Mouse (Mus musculus) stomach, embryonic 14.5 days (tissue): ENCODE results near the gene Kcnk13. TPM values are rescaled to one million over a fixed set of nuclear protein-coding genes. Genes with fewer than 3 reads are reported as not detected.

ENCODE experiments used
- ATAC-seq: fragments of 200-750 bp; cut with Nextera tagmentation; 2 replicates; pipeline ENCODE4 v1.8.0; 2017; ENCODE audit warnings: low read depth, moderate TSS enrichment; ENCODE audit not compliant: insufficient number of reproducible peaks, insufficient read depth, low FRiP score
- H3K27ac ChIP-seq: fragments of 300-500 bp; sonication (generic); 2 replicates; pipeline ENCODE4 v1.5.1; 2014; ENCODE audit warnings: mild to moderate bottlenecking, low read length, moderate library complexity, mixed read lengths
- H3K27me3 ChIP-seq: fragments of 300-500 bp; sonication (generic); 2 replicates; pipeline ENCODE4 v1.6.1; 2014; ENCODE audit warnings: low read length, control low read depth, mixed read lengths; ENCODE audit not compliant: control insufficient read depth, insufficient read depth
- H3K36me3 ChIP-seq: fragments of 300-500 bp; sonication (generic); 2 replicates; pipeline ENCODE4 v1.6.1; 2014; ENCODE audit warnings: mild to moderate bottlenecking, control low read depth, low read length, moderate library complexity, mixed read lengths; ENCODE audit not compliant: control insufficient read depth, insufficient read depth
- H3K4me1 ChIP-seq: fragments of 300-500 bp; sonication (generic); 2 replicates; pipeline ENCODE4 v1.6.1; 2014; ENCODE audit warnings: low read length, control low read depth, mixed read lengths; ENCODE audit not compliant: control insufficient read depth, insufficient read depth
- H3K4me2 ChIP-seq: fragments of 300-500 bp; sonication (generic); replicated peaks from 2 replicates; pipeline ENCODE4 v1.6.1; 2014; ENCODE audit warnings: low read depth, low read length, control low read depth
- H3K4me3 ChIP-seq: fragments of 300-500 bp; sonication (generic); 2 replicates; pipeline ENCODE4 v1.5.1; 2014; ENCODE audit warnings: low read depth, low read length, control low read depth
- H3K9ac ChIP-seq: fragments of 300-500 bp; sonication (generic); replicated peaks from 2 replicates; pipeline ENCODE4 v1.6.1; 2014; ENCODE audit warnings: low read depth, mild to moderate bottlenecking, control low read depth, low read length, moderate library complexity, mixed read lengths
- H3K9me3 ChIP-seq: fragments of 300-500 bp; sonication (generic); 2 replicates; pipeline ENCODE4 v1.6.1; 2016; ENCODE audit warnings: low read depth, low read length, control low read depth; ENCODE audit not compliant: control insufficient read depth
- WGBS: fragments of 180-500 bp; shearing (Covaris S2); extraction: QIAGEN DNeasy Blood & Tissue Kit; methylation state at CpG from one replicate; pipeline ENCODE4 v1.1.7; 2014; 5-methylcytosine and 5-hydroxymethylcytosine counted together
- polyA plus RNA-seq: library from polyadenylated mRNA; unstranded; fragments of >200 nt; fragmentation: Nextera tagmentation; extraction: Ambion mirVana; gene quantifications from 2 replicates; pipeline ENCODE4 v1.2.1, GENCODE M21; 2014

The Kcnk13 gene
- polyA plus RNA-seq, 1 experiment from 2014 or later: 0.27 TPM

- no peaks in the 10 kb centered on the region for H3K4me1 ChIP-seq
- ATAC-seq: no peak
Observed at GRCm38 (mm10) chr12:100038741-100039262, 74.5 kb downstream of the Kcnk13 start.

GRCm38 (mm10) chr12:100042116-100042515 lies 77.8 kb downstream of the Kcnk13 start:
- no peaks in the 10 kb centered on the region for H3K4me1 ChIP-seq
- no peaks in the 10 kb centered on the region for H3K27me3 ChIP-seq
- WGBS: 66% methylated on average over 8 of the region's 8 CpGs
- no peak overlapping the region for H3K4me3 ChIP-seq
- no peak for ATAC-seq
- H3K9ac ChIP-seq: no peak overlapping the region
- no peak overlapping the region for H3K4me2 ChIP-seq
- H3K9me3 ChIP-seq: peaks cover 1% of the 10 kb centered on the region; the same call in 1 of the 2 replicates
- H3K36me3 ChIP-seq: no peaks in the 10 kb centered on the region
- H3K27ac ChIP-seq: no peak overlapping the region

More at GRCm38 (mm10) chr12:100038741-100039262, 74.5 kb downstream of the Kcnk13 start:
- Histone ChIP-seq H3K27me3 (no peaks in the 10 kb centered on the region), H3K4me3 (no peak overlapping the region), H3K36me3 (no peaks in the 10 kb centered on the region), H3K9me3 (no peaks in the 10 kb centered on the region), H3K4me2 (no peak overlapping the region), H3K9ac (no peak overlapping the region), H3K27ac (no peak overlapping the region)
- WGBS: 85% methylated on average over 5 of the region's 5 CpGs

- Histone ChIP-seq H3K27ac (no peak overlapping the region), H3K9ac (no peak overlapping the region), H3K9me3 (peaks cover 3% of the 10 kb centered on the region; the same call in 1 of the 2 replicates), H3K4me2 (no peak overlapping the region), H3K36me3 (no peaks in the 10 kb centered on the region), H3K4me1 (no peaks in the 10 kb centered on the region), H3K27me3 (no peaks in the 10 kb centered on the region), H3K4me3 (no peak overlapping the region)
- no peak for ATAC-seq
- 59% methylated on average over 4 of the region's 4 CpGs for WGBS
Observed at GRCm38 (mm10) chr12:100044704-100045103, 80.4 kb downstream of the Kcnk13 start.

GRCm38 (mm10) chr12:100050552-100050951 lies 86.3 kb downstream of the Kcnk13 start:
- Histone ChIP-seq H3K9ac (no peak overlapping the region), H3K4me3 (no peak overlapping the region), H3K4me1 (no peaks in the 10 kb centered on the region), H3K36me3 (no peaks in the 10 kb centered on the region), H3K27me3 (no peaks in the 10 kb centered on the region), H3K4me2 (no peak overlapping the region), H3K27ac (no peak overlapping the region), H3K9me3 (peaks cover 3% of the 10 kb centered on the region; the same call in 1 of the 2 replicates)
- 49% methylated on average over 7 of the region's 7 CpGs for WGBS
- no peak for ATAC-seq

GRCm38 (mm10) chr12:100053617-100054016 lies 89.3 kb downstream of the Kcnk13 start:
- Histone ChIP-seq H3K4me3 (no peak overlapping the region), H3K9ac (no peak overlapping the region), H3K27ac (no peak overlapping the region), H3K4me2 (no peak overlapping the region), H3K4me1 (no peaks in the 10 kb centered on the region), H3K27me3 (no peaks in the 10 kb centered on the region), H3K36me3 (no peaks in the 10 kb centered on the region), H3K9me3 (no peaks in the 10 kb centered on the region)
- no peak for ATAC-seq
- WGBS: 80% methylated on average over 5 of the region's 5 CpGs

- no peaks in the 10 kb centered on the region for H3K27me3 ChIP-seq
- WGBS: 89% methylated on average over 10 of the region's 10 CpGs
- no peaks in the 10 kb centered on the region for H3K9me3 ChIP-seq
- H3K9ac ChIP-seq: no peak overlapping the region
- H3K4me3 ChIP-seq: no peak overlapping the region
- no peak for ATAC-seq
- H3K27ac ChIP-seq: no peak overlapping the region
- H3K4me1 ChIP-seq: no peaks in the 10 kb centered on the region
- H3K36me3 ChIP-seq: no peaks in the 10 kb centered on the region
- no peak overlapping the region for H3K4me2 ChIP-seq
Observed at GRCm38 (mm10) chr12:100061071-100061470, 96.8 kb downstream of the Kcnk13 start.

- Histone ChIP-seq H3K27ac (no peak overlapping the region), H3K4me1 (no peaks in the 10 kb centered on the region), H3K9ac (no peak overlapping the region), H3K27me3 (no peaks in the 10 kb centered on the region), H3K4me3 (no peak overlapping the region), H3K9me3 (no peaks in the 10 kb centered on the region), H3K4me2 (no peak overlapping the region), H3K36me3 (no peaks in the 10 kb centered on the region)
- no peak for ATAC-seq
Observed at GRCm38 (mm10) chr12:100061826-100062225, 97.5 kb downstream of the Kcnk13 start.

GRCm38 (mm10) chr12:100062584-100062983 lies 98.3 kb downstream of the Kcnk13 start:
- WGBS: 73% methylated on average over 3 of the region's 3 CpGs
- Histone ChIP-seq H3K4me2 (no peak overlapping the region), H3K36me3 (no peaks in the 10 kb centered on the region), H3K9me3 (no peaks in the 10 kb centered on the region), H3K27me3 (no peaks in the 10 kb centered on the region), H3K4me1 (no peaks in the 10 kb centered on the region), H3K4me3 (no peak overlapping the region), H3K9ac (no peak overlapping the region), H3K27ac (no peak overlapping the region)
- ATAC-seq: no peak

- ATAC-seq: no peak
- Histone ChIP-seq H3K4me1 (no peaks in the 10 kb centered on the region), H3K9ac (no peak overlapping the region), H3K27me3 (no peaks in the 10 kb centered on the region), H3K36me3 (no peaks in the 10 kb centered on the region), H3K4me3 (no peak overlapping the region), H3K4me2 (no peak overlapping the region), H3K9me3 (no peaks in the 10 kb centered on the region), H3K27ac (no peak overlapping the region)
- WGBS: 77% methylated on average over 3 of the region's 3 CpGs
Observed at GRCm38 (mm10) chr12:100065109-100065508, 100.8 kb downstream of the Kcnk13 start.
